Mouse (Mus musculus): ENCODE results near the gene Reep3. TPM values are rescaled to one million over a fixed set of nuclear protein-coding genes. Genes with fewer than 3 reads are reported as not detected.

Reep3 gene
- polyA plus RNA-seq, 1 experiment from 2014 or later: 29.3 TPM

DNA sequence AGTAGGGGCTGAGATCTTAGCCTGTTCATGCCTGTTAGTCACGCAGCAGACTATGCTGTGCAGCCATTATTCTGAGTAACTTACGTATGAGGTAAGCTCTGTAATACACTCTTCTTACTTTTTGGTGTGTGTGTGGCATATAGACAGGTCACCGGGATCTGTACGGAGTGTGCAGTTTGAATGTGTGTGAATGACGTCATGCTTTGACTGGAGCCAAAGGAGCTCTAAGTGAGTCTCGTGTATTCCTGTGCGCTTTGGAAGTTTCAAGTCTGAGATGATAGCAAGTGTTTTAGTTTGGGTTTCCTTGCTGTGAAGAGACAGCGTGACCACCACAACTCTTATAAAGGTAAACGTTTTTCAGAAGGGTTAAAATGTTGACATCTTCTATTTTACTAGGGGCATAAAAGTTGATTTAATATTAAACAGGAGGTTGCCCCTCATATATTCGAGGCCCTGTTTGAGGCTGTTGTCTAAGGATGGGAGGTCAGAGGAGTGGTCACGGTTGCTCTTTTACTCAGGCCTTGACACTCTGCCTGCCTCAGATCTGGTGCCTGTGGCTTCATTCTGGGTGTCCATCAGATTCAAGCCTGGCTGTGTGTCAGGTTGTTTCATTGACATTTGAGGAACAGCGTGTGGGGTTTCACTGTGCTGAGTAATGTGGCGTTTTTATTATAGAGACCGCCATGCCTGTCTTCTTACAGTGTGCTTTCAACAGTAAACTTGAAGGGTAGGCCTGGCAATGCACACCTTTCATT, 14.5 kb upstream of the Reep3 start:
- Histone ChIP-seq H3K9me3 (replicated peaks) (0 out of 2 replicates have a peak, but pooled peaks cover 2% of the 10 kb centered on the region), H3K27ac (ENCODE audit: poor library complexity, severe bottlenecking) (no peak overlapping the region), H3K36me3 (0 out of 2 replicates have a peak, but pooled peaks cover 3% of the 10 kb centered on the region), H3K4me1 (replicated peaks) (peaks cover 76% of the 10 kb centered on the region), H3K4me3 (no peak overlapping the region), H3K9ac (no peak overlapping the region), H3K4me2 (no peak overlapping the region), H3K27me3 (replicated peaks) (no peaks in the 10 kb centered on the region)
- WGBS: 72% methylated on average over 14 of the region's 14 CpGs
- no peak for ATAC-seq (ENCODE audit: insufficient number of reproducible peaks, low FRiP score)

DNA sequence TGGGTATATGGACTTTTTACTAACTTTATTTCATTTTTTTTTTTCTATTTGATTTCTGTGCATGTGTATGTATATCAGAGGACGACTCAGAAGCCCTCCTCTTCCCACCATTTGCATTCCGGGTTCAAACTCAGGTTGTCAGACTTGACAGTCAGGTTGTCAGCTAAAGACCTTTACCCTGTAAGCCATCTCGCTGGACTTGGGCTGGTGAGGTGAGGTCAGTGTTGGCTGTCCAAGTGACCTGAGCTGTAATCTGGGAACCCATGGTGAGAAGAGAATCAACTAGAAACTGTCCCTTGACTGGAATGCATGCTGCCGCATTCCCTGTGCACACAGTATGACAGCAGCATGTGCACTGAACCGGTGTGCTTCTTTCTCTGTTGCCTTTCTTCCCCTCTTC, 12.9 kb upstream of the Reep3 start:
- H3K4me1 ChIP-seq (replicated peaks): peaks cover 76% of the 10 kb centered on the region
- no peak for ATAC-seq (ENCODE audit: insufficient number of reproducible peaks, low FRiP score)

GRCm38 (mm10) chr10:67108096-67108495, 11.4 kb upstream of the Reep3 start:
- Histone ChIP-seq H3K36me3 (0 out of 2 replicates have a peak, but pooled peaks cover 3% of the 10 kb centered on the region), H3K4me1 (replicated peaks) (peaks cover 87% of the 10 kb centered on the region)

More for the DNA sequence above, 12.9 kb upstream of the Reep3 start:
- H3K9ac ChIP-seq: no peak overlapping the region
- H3K27ac ChIP-seq (ENCODE audit: poor library complexity, severe bottlenecking): no peak overlapping the region
- 0 out of 2 replicates have a peak, but pooled peaks cover 3% of the 10 kb centered on the region for H3K36me3 ChIP-seq
- 0 out of 2 replicates have a peak, but pooled peaks cover 2% of the 10 kb centered on the region for H3K9me3 ChIP-seq (replicated peaks)
- no peak overlapping the region for H3K4me3 ChIP-seq
- H3K4me2 ChIP-seq: no peak overlapping the region
- 83% methylated on average over 5 of the region's 5 CpGs for WGBS
- no peaks in the 10 kb centered on the region for H3K27me3 ChIP-seq (replicated peaks)

GRCm38 (mm10) chr10:67107017-67107761, 10.4 kb upstream of the Reep3 start:
- H3K36me3 ChIP-seq: 0 out of 2 replicates have a peak, but pooled peaks cover 3% of the 10 kb centered on the region
- no peak overlapping the region for H3K4me2 ChIP-seq
- ATAC-seq (ENCODE audit: insufficient number of reproducible peaks, low FRiP score): no peak
- no peak overlapping the region for H3K4me3 ChIP-seq
- H3K27me3 ChIP-seq (replicated peaks): no peaks in the 10 kb centered on the region
- no peak overlapping the region for H3K9ac ChIP-seq
- no peak overlapping the region for H3K27ac ChIP-seq (ENCODE audit: poor library complexity, severe bottlenecking)
- 72% methylated on average over 9 of the region's 9 CpGs for WGBS
- H3K4me1 ChIP-seq (replicated peaks): peaks cover 91% of the 10 kb centered on the region
- no peaks in the 10 kb centered on the region for H3K9me3 ChIP-seq (replicated peaks)

More at GRCm38 (mm10) chr10:67108096-67108495, 11.4 kb upstream of the Reep3 start:
- WGBS: 60% methylated on average over 9 of the region's 9 CpGs
- no peak for ATAC-seq (ENCODE audit: insufficient number of reproducible peaks, low FRiP score)
- Histone ChIP-seq H3K27me3 (replicated peaks) (no peaks in the 10 kb centered on the region), H3K9ac (no peak overlapping the region), H3K27ac (ENCODE audit: poor library complexity, severe bottlenecking) (no peak overlapping the region), H3K4me3 (no peak overlapping the region), H3K4me2 (no peak overlapping the region), H3K9me3 (replicated peaks) (no peaks in the 10 kb centered on the region)

DNA sequence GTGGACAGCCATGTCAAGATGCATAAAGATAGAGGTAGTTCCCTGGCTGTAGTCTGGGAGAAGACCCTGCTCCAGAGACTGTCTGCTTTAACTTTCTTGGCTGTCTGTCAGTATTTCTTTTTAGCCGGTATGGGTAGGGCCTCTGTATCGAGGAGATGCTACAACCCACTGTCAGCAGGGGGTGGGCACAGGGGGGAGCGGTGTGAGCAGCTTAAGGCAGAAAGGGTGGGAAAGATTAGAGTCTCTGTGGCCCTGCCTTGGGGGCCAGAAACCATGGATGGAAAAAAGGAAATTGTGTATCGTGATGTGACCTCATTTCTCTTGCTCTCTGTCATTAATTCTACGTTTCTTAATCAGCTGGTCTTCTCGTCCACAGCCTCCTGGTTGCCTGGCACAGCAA, 9.7 kb upstream of the Reep3 start:
- no peaks in the 10 kb centered on the region for H3K27me3 ChIP-seq (replicated peaks)
- no peak overlapping the region for H3K4me2 ChIP-seq
- H3K4me1 ChIP-seq (replicated peaks): peaks cover 90% of the 10 kb centered on the region
- H3K9me3 ChIP-seq (replicated peaks): no peaks in the 10 kb centered on the region
- H3K27ac ChIP-seq (ENCODE audit: poor library complexity, severe bottlenecking): no peak overlapping the region
- 0 out of 2 replicates have a peak, but pooled peaks cover 3% of the 10 kb centered on the region for H3K36me3 ChIP-seq
- no peak for ATAC-seq (ENCODE audit: insufficient number of reproducible peaks, low FRiP score)
- whole genome bisulfite sequencing: 46% methylated on average over 6 of the region's 6 CpGs
- no peak overlapping the region for H3K4me3 ChIP-seq
- H3K9ac ChIP-seq: no peak overlapping the region

GRCm38 (mm10) chr10:67105331-67106217, 8.8 kb upstream of the Reep3 start:
- WGBS: 39% methylated on average over 19 of the region's 19 CpGs
- no peaks in the 10 kb centered on the region for H3K27me3 ChIP-seq (replicated peaks)
- H3K4me2 ChIP-seq: peak overlapping the region; percentile 22
- no peak overlapping the region for H3K4me3 ChIP-seq
- 0 out of 2 replicates have a peak, but pooled peaks cover 3% of the 10 kb centered on the region for H3K36me3 ChIP-seq
- no peak overlapping the region for H3K27ac ChIP-seq (ENCODE audit: poor library complexity, severe bottlenecking)
- H3K9me3 ChIP-seq (replicated peaks): no peaks in the 10 kb centered on the region
- no peak for ATAC-seq (ENCODE audit: insufficient number of reproducible peaks, low FRiP score)
- H3K9ac ChIP-seq: peak overlapping the region; percentile 39
- H3K4me1 ChIP-seq (replicated peaks): peaks cover 90% of the 10 kb centered on the region

GRCm38 (mm10) chr10:67104543-67104942, 7.8 kb upstream of the Reep3 start:
- 0 out of 2 replicates have a peak, but pooled peaks cover 3% of the 10 kb centered on the region for H3K36me3 ChIP-seq
- no peak overlapping the region for H3K9ac ChIP-seq
- H3K4me2 ChIP-seq: peak overlapping the region; percentile 39
- no peaks in the 10 kb centered on the region for H3K27me3 ChIP-seq (replicated peaks)
- H3K27ac ChIP-seq (ENCODE audit: poor library complexity, severe bottlenecking): peak overlapping the region; percentile 31
- no peaks in the 10 kb centered on the region for H3K9me3 ChIP-seq (replicated peaks)
- no peak overlapping the region for H3K4me3 ChIP-seq
- WGBS: 17% methylated on average over 9 of the region's 9 CpGs
- 0 out of 2 replicates have a peak, but pooled peaks have one; percentile 38 for ATAC-seq (ENCODE audit: insufficient number of reproducible peaks, low FRiP score)
- H3K4me1 ChIP-seq (replicated peaks): peaks cover 93% of the 10 kb centered on the region

DNA sequence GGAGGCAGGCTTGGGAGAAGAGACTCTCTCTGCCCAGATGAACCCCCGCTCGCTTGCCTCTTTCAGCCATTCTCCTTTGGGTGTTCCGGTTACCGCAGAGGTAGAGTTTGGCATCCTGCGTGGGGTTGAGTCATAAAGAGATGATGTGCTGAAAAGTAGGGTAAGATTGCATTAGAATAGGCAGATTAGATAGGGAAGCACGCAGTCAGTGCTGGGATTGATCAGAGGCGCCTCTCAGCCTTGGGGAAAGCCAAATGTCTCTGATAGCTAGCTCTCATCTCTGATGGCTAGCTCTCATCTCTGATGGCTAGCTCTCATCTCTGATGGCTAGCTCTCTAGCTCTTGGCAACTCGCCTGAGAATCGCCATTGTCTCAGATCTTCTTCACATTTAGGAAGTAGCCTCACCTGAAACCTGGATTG, 4.1 kb upstream of the Reep3 start:
- peaks cover 78% of the 10 kb centered on the region for H3K4me1 ChIP-seq (replicated peaks)
- H3K36me3 ChIP-seq: no peaks in the 10 kb centered on the region
- peak overlapping the region; percentile 35 for H3K4me2 ChIP-seq
- no peak overlapping the region for H3K27ac ChIP-seq (ENCODE audit: poor library complexity, severe bottlenecking)
- 30% methylated on average over 9 of the region's 9 CpGs for WGBS
- H3K9ac ChIP-seq: peak overlapping the region; percentile 53
- no peak for ATAC-seq (ENCODE audit: insufficient number of reproducible peaks, low FRiP score)
- no peaks in the 10 kb centered on the region for H3K9me3 ChIP-seq (replicated peaks)
- no peaks in the 10 kb centered on the region for H3K27me3 ChIP-seq (replicated peaks)
- no peak overlapping the region for H3K4me3 ChIP-seq

DNA sequence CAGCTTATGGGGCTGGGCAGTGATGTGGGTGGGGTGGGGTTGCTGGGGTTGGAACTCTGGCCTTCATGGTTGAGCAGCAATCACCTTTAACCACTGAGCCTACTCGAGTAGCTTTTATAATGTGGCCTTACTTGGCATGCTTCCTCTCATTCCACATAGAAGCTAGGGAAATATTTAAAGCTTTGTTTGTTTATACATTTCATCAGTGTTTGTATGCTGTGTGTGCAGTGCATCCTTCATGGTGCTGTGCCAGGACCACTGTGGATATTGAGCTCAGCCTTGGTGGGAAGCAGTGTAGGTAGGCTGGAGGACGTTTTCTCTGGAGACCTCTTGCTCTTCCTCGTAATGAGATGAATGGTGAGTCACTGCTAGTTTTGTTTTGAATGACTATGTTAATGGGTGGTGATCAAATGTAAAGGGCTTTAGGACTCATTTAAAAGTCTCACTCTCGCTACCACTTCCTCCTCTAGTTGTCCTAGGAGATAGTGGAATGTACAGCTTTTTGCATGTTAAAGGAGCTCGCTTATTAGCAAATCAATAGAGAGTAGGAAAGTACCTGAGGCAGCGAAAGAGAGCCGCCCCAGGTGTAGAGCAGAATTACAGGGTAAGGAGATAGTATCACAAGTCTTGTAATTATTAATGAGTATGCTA, 3.4 kb upstream of the Reep3 start:
- Histone ChIP-seq H3K4me3 (no peak overlapping the region), H3K36me3 (no peaks in the 10 kb centered on the region), H3K27ac (ENCODE audit: poor library complexity, severe bottlenecking) (no peak overlapping the region), H3K9me3 (replicated peaks) (no peaks in the 10 kb centered on the region), H3K27me3 (replicated peaks) (no peaks in the 10 kb centered on the region), H3K4me1 (replicated peaks) (peaks cover 72% of the 10 kb centered on the region), H3K9ac (no peak overlapping the region), H3K4me2 (no peak overlapping the region)
- ATAC-seq (ENCODE audit: insufficient number of reproducible peaks, low FRiP score): no peak
- WGBS: 62% methylated on average over 7 of the region's 7 CpGs

DNA sequence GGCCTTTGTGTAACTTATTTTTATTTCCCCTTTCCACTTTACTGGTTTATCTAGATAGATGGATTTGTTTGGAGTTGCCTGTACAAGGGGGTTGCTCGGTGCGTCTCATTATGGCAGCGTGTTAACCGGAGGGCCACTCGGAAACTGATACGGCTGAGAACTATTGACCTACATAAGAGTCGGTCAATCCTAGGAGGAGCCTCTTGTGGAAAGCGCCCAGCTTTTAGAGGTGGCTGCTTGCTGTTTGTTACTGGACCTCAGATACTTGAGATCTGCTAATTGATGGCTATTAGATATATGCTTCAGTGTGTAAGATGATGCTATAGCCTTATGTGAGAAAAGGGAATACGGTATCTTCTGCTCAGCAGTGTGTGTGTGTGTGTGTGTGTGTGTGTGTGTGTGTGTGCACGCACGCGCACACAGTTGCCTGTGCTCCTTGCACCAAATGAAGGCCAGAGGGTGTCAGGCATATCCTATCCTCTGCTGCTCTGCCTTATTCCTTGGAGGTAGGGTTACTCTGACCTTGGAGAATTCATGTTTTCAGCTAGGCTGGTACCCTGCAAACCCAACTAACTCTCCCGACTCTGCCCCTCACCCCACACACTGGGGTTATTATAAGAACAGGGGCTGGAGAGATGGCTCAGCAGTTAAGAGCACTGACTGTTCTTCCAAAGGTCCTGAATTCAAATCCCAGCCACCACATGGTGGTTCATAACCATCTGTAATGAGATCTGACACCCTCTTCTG, 2.6 kb upstream of the Reep3 start:
- no peaks in the 10 kb centered on the region for H3K36me3 ChIP-seq
- no peak for ATAC-seq (ENCODE audit: insufficient number of reproducible peaks, low FRiP score)
- peak overlapping the region; percentile 54; the same call in 1 of the 2 replicates for H3K9ac ChIP-seq
- no peaks in the 10 kb centered on the region for H3K9me3 ChIP-seq (replicated peaks)
- peak overlapping the region; percentile 22 for H3K4me3 ChIP-seq
- H3K27ac ChIP-seq (ENCODE audit: poor library complexity, severe bottlenecking): peak overlapping the region; percentile 34; the same call in 1 of the 2 replicates
- no peaks in the 10 kb centered on the region for H3K27me3 ChIP-seq (replicated peaks)
- WGBS: 45% methylated on average over 13 of the region's 13 CpGs
- peaks cover 72% of the 10 kb centered on the region for H3K4me1 ChIP-seq (replicated peaks)
- peak overlapping the region; percentile 85 for H3K4me2 ChIP-seq

All from heart, embryonic 12.5 days (tissue).